Mouse (Mus musculus): ENCODE results near the gene Tbl1x.

GRCm38 (mm10) chrX:77552088-77552487 lies 41.3 kb downstream of the Tbl1x start:
- TF ChIP-seq CTCF (IDR thresholded peaks at IDR 0.05; ENCODE audit: low read depth) (no peak), EP300 (IDR thresholded peaks at IDR 0.05; ENCODE audit: low read depth) (no peak)
